Mouse (Mus musculus) bone marrow, adult 2 months (tissue): ENCODE measurements around the gene Syt13. TPM values are rescaled to one million over a fixed set of nuclear protein-coding genes. Genes with fewer than 3 reads are reported as not detected.
A peak's percentile ranks its signal among the peaks of the same experiment; 100 is the strongest.

Experiments
- H3K27ac ChIP-seq: fragments of 200-500 bp; 2 replicates; pipeline ENCODE4 v1.5.1; 2012; ENCODE audit warnings: low read depth, mild to moderate bottlenecking, control low read depth, inconsistent platforms, low read length; ENCODE audit not compliant: control insufficient read depth, poor library complexity, insufficient read depth
- H3K4me1 ChIP-seq: fragments of 200-500 bp; 2 replicates; pipeline ENCODE4 v1.6.1; 2011; ENCODE audit warnings: low read length; ENCODE audit not compliant: control insufficient read depth, insufficient read depth
- H3K4me3 ChIP-seq: fragments of 200-500 bp; replicated peaks from 2 replicates; pipeline ENCODE3; 2011; ENCODE audit warnings: mild to moderate bottlenecking, low read depth, low read length, control low read depth; ENCODE audit not compliant: control insufficient read depth
- CTCF ChIP-seq: fragments of 200-500 bp; IDR thresholded peaks from 2 replicates; pipeline ENCODE4 v1.5.1; 2011; ENCODE audit warnings: low read length, control low read depth; ENCODE audit not compliant: control insufficient read depth, insufficient read depth
- POLR2A ChIP-seq: fragments of 200-500 bp; IDR thresholded peaks from 2 replicates; pipeline ENCODE4 v1.6.1; 2011; ENCODE audit warnings: low read depth, mild to moderate bottlenecking, control low read depth, low read length, borderline replicate concordance; ENCODE audit not compliant: control insufficient read depth
- WGBS: fragments of 180-500 bp; shearing (Covaris S2); methylation state at CpG from one replicate; pipeline ENCODE4 v1.1.7; 2018; 5-methylcytosine and 5-hydroxymethylcytosine counted together
- polyA plus RNA-seq: library from polyadenylated mRNA; stranded (reverse); fragments of >200 nt; gene quantifications from 2 replicates; pipeline ENCODE4 v1.2.4, GENCODE M21; 2011; ENCODE audit warnings: low replicate concordance; ENCODE audit not compliant: missing spikeins, insufficient read depth, insufficient read length

Gene Syt13
- polyA plus RNA-seq, 1 experiment = not detected

- H3K4me3 ChIP-seq = no peak overlapping the region
- 12% methylated on average over 12 of the region's 12 CpGs for WGBS
Measured at GRCm38 (mm10) chr2:92947981-92948698, 33.2 kb downstream of the Syt13 start.

DNA sequence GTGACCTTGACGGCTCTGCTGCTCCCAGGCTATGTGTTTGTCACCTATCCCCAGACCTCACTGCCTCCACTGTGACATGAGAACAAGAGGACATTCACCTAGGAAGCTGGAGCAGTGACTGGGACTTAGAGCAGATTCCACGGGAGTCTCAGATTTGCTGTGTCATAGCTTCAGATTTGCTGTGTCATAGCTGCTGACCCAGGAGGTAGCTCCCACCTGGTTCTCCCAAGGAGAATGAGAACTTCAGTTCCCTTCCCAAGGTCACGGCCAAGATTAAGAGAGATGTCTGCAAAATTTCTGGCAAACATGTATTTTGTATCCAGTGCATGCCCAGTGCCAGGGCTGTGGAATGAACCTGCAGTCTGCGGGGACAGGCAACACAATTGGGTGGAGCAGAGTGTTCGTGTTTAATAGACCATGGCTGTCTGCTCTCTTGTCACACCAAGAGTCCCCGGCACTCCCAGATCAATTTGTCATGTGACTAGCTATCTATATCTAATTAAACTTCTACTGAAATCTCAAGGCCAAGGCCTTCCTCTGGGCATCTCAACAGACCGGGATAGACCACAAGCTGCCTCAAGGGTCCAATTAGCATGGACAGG lies 33.9 kb downstream of the Syt13 start:
- no peak for TF ChIP-seq POLR2A
- TF ChIP-seq CTCF = no peak
- Histone ChIP-seq H3K4me3 (no peak overlapping the region), H3K4me1 (no peaks in the 10 kb centered on the region), H3K27ac (no peak overlapping the region)
- 64% methylated on average over 7 of the region's 7 CpGs for WGBS

More at GRCm38 (mm10) chr2:92947981-92948698, 33.2 kb downstream of the Syt13 start:
- H3K4me1 ChIP-seq = no peaks in the 10 kb centered on the region
- H3K27ac ChIP-seq = no peak overlapping the region
- no peak for TF ChIP-seq POLR2A
- no peak for TF ChIP-seq CTCF

- WGBS = 72% methylated on average over 1 of the region's 1 CpGs
- Histone ChIP-seq H3K27ac (no peak overlapping the region), H3K4me1 (no peaks in the 10 kb centered on the region), H3K4me3 (no peak overlapping the region)
- TF ChIP-seq CTCF = no peak
- no peak for TF ChIP-seq POLR2A
Measured at GRCm38 (mm10) chr2:92949518-92949917, 34.6 kb downstream of the Syt13 start.

DNA sequence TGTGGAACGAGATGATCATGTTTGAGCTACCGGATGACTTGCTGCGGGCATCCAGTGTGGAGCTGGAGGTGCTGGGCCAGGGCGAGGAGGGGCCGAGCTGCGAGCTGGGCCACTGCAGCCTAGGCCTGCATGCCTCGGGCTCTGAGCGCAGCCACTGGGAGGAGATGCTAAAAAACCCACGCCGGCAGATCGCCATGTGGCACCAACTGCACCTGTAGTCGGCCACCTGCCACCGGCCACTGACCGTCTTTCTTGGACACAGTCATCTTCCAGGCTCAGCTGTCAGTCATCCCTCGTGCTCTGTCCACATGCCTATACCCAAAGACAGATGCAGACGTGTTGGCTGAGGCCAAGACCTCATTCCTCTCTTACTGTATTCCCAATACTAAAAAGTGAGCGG lies 38.6 kb downstream of the Syt13 start:
- WGBS = 86% methylated on average over 17 of the region's 17 CpGs
- Histone ChIP-seq H3K27ac (no peak overlapping the region), H3K4me1 (no peaks in the 10 kb centered on the region), H3K4me3 (no peak overlapping the region)
- TF ChIP-seq POLR2A (no peak), CTCF (no peak)

DNA sequence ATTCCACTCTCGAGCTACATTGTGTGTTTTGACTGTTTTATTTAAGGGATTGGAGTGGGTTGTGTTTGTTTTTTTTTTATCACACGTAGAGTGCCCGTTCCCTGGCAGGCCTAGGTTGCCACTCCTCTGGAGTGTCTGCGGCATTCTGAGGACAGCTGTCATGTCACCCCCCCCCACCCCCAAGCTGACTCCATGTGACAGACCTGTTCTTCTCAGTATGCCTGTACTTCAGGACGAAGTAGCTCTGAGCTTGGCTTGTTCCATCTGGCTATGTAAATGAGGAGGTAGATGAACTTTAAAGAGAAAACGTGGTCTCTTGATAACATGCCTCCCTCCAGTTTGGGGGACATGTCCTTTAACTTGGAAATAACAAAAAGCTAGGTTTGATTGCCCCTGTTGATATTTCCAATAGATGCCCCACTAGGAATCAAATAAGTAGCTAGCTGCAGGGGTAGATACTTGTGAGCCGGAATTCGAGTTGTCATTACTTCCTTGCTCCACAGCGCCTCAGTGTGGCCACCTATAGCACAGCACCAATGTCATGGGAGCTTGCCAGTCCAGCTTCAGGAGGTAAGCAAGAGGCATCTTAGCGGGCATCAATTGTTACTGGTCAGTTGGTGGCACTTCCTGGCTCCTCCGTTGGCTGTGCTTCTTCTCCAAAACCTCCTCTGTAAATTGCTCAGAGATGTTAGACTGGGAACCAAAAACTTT lies 39.7 kb downstream of the Syt13 start:
- WGBS = 42% methylated on average over 11 of the region's 11 CpGs
- TF ChIP-seq POLR2A = no peak
- TF ChIP-seq CTCF = peak; percentile 78
- Histone ChIP-seq H3K27ac (no peak overlapping the region), H3K4me3 (no peak overlapping the region), H3K4me1 (no peaks in the 10 kb centered on the region)

- Histone ChIP-seq H3K27ac (no peak overlapping the region), H3K4me1 (no peaks in the 10 kb centered on the region), H3K4me3 (no peak overlapping the region)
- 89% methylated on average over 2 of the region's 2 CpGs for WGBS
- TF ChIP-seq CTCF = no peak
- no peak for TF ChIP-seq POLR2A
Measured at GRCm38 (mm10) chr2:92956943-92957342, 42.0 kb downstream of the Syt13 start.

DNA sequence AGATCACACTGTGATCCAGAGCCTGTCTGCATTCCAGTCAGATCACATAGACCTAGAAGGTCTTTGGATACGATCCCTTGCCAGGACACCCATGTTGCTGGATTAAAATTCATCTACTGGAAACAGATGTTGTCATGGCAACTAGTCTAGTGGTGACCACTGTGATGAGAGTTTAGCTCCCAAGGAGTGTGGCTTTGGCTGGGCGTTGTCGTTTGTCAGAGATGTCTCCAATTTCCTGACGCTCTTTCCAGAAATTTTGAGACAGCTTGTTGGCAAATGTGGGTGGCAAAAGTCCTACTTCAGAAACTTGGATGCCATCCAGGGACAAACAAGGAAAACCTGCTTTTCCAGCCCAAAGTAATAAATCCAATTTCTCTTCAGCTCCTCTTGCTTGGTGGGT lies 43.7 kb downstream of the Syt13 start:
- TF ChIP-seq CTCF = no peak
- TF ChIP-seq POLR2A = no peak
- no peak overlapping the region for H3K27ac ChIP-seq
- no peaks in the 10 kb centered on the region for H3K4me1 ChIP-seq
- no peak overlapping the region for H3K4me3 ChIP-seq
- 78% methylated on average over 4 of the region's 4 CpGs for WGBS

- no peak overlapping the region for H3K27ac ChIP-seq
- TF ChIP-seq CTCF = no peak
- TF ChIP-seq POLR2A = no peak
- 5% methylated on average over 1 of the region's 1 CpGs for WGBS
- no peaks in the 10 kb centered on the region for H3K4me1 ChIP-seq
- no peak overlapping the region for H3K4me3 ChIP-seq
Measured at GRCm38 (mm10) chr2:92964345-92964744, 49.4 kb downstream of the Syt13 start.
